Mouse (Mus musculus) megakaryocyte-erythroid progenitor cell, adult 5-6 weeks (primary cell): ENCODE data around the gene Nfatc2. TPM values are rescaled to one million over a fixed set of nuclear protein-coding genes. Genes with fewer than 3 reads are reported as not detected.

Source experiments
- ATAC-seq: replicated peaks from 2 replicates; pipeline ENCODE4 v1.8.0; 2016; ENCODE audit warnings: mild to moderate bottlenecking, inconsistent platforms; ENCODE audit not compliant: severe bottlenecking, poor library complexity, low FRiP score, low TSS enrichment
- total RNA-seq, 2 experiments: library from RNA; stranded (forward) in 1 of 2; stranded (reverse) in 1 of 2; fragments of 200-1000, 215-1000 nt in 1 of 2; fragments of >200 nt in 1 of 2; fragmentation: Nextera tagmentation in 1 of 2; gene quantifications; 2 replicates each; pipeline ENCODE4 v1.2.3; 2014 to 2017

The Nfatc2 gene
- total RNA-seq, 2 experiments from 2014 or later = 0.33 to 0.44 TPM

DNA sequence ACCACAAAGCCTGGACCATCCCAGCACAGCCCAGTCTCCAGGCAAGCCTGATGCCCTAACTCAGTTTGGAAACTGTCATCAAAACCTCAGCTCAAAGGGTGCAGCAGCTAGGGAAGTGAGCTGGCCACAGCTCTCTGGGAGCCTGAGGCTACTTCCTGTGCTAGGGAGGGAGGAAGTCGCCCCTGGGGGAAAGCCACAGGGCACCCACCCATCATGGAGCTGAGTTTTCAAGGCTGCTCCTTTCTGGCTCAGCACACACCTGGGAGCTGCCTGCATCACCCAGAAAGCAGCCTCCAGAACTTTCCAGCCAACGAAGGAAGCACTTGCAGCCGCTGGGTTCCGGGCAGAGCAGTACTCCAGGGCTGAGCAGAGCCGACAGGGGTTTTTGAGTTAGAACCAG is 18.4 kb downstream of the Nfatc2 start:
- ATAC-seq = no peak

DNA sequence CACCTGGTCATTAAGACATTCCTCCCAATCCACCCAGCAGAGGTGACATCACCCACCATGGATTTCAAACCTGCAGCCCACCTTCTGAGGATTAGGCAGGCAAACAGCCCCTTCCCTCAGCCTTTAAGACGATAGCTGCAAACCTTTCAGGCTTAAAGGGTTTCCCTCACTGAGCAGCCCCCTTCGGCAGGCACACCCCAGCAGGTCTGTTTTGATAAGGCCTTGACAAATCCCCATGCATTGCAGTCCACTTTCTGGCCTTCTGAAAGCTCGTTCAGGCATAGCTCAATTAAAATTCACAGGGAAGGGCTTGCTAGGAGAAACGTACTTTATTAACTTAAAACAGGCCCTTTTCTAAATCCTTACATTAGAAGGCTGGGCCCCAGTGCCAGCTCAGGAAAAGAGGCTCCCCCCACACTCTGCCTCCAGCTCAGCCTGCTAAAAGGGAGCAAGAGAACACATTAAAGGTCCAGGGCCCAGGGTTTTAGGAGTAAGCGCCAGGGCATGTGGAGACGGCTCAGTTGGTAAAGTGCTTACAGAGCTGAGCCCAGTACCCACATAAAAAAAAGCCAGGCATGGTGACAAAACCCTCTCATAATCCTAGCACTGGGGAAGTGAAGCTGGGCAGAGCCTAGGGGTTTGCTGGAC is 20.1 kb downstream of the Nfatc2 start:
- ATAC-seq = no peak

DNA sequence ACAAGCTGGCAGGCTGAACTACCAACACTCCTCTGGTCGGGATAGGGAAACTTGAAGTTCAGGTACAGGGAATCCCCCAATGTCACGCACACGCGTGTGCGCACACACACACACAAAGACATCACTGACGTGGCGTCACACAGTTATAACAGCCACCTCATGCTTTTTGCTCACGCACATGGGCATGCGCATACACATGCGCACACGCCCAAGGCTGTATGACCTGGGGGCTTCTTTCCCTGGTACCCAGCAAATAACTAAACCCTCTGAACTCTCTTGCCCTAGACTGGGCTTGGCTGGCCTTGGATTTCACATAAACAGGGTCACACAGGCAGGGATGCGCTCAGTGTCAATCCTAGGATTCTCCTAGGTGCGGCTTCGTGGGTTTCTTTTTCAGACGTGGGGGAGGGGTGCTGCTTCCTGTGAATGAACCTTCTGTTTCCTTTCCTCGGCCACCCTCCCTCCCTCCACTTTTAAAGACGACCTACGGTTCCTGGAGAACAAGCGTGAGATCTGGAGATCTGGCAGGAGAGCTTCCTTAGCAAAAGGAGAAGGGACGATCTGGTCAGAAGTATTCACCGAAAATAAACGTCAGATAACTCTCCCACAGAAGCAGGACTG is 21.1 kb downstream of the Nfatc2 start:
- no peak for ATAC-seq

DNA sequence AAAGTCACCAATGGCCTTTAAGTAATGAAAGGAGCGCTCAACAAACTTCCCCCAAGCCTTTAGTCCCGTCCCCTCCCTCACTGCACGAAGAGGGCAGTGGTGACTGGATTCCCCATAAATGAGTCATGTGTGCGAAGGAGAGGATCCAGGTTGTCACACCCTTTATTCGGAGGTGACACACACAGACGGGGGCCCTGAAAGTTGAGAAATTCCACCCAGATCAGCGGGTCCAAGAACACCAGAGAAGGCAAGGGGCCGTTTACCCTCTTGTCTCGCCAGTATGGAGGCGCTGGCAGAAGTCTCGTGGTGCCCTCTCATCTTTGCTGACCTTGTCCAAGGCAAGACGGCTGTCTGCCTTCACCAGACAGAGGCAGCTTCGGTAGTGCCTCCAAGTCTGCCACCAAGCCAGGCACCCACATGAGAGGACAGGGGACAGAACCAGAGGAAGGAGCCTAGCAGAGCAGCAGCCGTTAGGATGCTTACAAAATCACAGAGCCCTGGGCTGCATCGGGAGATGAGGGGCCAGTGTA is 21.8 kb downstream of the Nfatc2 start:
- ATAC-seq = no peak

DNA sequence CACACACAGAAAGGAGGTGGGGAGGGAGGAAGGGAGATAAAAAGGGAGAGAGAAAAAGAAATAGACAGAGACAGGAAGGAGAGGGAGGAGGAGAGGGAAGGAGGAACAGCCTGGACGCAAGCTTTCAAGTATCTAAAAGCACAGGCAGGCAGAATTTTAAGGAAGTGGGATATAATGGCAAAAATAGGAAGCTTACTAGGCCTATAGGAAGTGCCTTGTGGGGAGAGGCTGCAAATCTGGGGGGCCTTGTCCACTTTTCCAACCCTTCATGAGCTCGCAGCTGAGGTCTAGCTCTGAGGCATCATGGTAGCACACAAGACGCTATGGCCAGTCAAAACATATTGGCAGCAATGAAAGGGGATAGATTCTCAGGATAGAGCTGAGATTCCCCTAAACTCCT is 22.3 kb downstream of the Nfatc2 start:
- ATAC-seq = no peak

DNA sequence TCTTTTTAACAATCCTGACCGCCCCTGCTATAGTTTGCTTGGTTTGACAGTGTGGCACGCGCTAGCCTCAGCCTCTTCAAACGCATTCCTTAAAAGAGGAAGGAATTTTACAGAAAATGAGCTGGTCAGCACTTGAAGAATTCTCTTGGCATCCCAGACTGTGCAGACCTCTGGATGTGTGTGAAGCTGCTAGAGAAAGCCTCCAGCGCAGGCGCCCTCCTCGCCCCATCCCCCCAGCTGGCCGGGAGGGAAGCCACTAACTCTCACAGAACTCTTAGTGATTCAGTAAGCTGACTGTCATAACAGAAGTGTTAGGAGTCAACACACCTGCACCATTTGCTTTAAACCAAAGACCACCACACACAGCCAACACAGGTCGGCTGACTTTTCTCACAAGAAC is 23.3 kb downstream of the Nfatc2 start:
- no peak for ATAC-seq

DNA sequence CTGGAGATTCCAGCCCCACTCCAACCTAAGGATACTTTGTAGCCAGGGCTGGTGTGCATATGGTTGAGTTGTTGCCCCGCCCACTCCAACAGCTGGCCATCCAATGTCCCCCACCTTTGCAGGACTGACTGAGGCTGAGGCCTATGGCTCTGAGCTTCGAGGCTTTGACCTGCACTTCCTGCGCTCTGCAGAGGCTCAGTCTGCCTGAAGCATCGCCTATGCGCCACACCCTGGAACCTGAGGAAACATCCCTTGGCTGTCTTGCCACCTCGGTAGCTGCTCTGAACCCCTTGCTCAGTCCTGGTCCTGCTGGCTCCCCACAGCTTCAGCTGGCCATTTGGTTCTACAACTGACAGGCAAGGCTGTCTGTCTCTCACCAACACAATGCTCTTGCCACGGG is 24.1 kb downstream of the Nfatc2 start:
- ATAC-seq = no peak

DNA sequence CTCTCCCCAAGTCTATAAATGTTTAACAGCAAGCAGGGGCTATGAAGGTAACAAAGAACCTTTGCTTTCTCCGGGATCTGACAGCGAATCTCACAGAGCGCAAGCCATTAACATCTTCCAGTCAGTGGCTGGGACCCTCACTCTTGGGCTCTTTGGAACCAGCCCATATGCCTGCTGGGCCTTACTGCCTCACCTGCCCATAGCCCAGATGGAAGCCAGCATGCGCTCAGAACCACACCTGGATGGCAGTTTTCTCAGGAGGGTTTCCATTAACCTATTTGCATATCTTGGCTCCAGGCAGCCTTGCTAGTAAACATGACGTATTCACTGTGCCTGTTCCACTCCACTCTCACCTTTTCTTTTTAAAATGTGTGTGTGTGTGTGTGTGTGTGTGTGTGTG is 25.6 kb downstream of the Nfatc2 start:
- no peak for ATAC-seq

DNA sequence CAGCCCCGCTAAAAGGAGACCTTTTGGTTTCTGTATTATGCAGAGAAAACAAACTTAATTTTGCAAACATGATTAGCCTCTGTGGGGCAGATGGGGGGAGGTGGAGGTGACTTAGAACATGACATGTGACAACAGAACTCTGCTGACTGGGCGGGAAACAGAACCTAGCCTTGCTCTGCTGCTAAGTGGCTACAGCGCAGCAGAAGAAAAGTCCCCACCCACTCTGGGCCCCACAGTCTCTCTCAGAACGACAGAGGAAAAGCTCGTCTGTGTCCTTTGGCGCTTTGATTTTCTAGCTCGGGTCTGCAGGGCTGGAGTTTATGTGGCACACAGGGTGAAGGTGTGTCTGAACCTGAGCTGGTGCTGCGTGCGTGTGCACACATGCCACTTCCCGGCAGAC is 26.5 kb downstream of the Nfatc2 start:
- ATAC-seq = no peak

DNA sequence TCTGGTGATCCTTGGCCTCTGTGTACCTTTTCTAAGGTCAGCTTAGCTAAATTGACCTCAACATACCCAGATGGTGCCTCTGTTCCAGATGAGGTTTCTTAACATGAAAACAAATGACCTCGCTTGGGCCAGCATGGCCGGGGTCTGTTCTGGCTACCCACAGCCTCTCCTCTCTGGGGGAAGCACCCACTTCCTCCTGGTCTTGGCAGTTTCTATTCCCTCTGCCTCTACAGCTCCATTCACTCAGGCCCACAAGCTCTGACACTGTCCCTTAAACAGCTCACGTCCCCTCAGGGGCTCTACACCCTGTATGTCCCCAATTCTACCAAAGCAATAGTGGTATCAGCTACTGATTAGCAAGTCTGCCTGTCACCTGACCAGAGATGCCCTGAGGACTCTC is 27.6 kb downstream of the Nfatc2 start:
- no peak for ATAC-seq

DNA sequence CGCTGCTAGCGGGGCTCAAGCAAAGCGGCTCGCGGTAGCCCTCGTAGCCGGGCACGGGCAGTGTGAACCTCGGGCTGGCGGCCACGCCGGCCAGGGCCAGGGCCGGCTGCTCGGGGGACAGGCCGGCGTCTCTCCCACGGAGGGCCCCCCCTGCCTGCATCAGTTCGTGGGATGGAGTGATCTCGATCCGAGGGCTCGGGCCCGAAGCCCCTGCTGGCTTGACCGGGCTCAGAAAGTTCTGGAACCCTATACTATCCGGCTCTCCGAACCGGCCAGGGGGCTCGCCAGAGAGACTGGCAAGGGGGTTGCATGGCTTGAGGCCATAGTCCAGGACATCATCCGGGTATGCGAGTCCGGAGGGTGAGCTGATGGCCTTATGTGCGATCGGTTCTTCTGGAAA is 30.2 kb downstream of the Nfatc2 start:
- no peak for ATAC-seq

DNA sequence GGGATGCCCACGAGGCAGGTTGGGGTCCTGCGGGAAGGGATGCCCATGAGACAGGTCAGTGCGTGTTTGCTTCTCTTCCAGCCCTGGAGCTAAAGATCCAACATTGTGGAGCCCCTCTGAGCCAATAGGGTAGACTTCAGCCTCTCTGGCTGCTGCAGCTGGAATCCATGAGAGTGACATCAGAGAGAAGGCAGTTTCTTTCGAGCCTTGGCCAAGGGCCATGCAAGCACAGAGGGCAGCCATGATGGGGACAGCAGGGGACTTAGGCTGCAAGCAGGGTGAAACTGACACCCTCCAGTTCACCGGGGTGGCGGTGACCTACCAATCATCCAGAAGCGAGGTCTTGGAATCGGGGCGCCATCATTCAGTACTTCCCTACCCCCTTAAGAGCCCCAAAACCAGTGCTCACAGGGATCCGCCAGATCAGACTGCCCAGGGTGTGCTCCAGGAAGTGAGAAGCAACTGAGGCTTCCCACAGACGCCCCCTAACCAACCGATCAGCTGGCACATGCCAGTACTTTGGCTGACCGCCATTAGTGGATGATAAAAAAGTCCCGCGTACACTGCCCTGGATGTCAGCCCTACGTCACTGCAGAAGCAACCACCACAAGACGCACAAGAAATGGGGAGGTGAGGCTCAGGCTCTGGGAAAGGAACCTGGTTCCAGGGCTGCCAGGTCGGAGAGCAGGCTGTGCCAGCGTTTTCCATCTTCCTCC is 35.8 kb downstream of the Nfatc2 start:
- ATAC-seq = peak; percentile 35; the same call in 1 of the 2 replicates

DNA sequence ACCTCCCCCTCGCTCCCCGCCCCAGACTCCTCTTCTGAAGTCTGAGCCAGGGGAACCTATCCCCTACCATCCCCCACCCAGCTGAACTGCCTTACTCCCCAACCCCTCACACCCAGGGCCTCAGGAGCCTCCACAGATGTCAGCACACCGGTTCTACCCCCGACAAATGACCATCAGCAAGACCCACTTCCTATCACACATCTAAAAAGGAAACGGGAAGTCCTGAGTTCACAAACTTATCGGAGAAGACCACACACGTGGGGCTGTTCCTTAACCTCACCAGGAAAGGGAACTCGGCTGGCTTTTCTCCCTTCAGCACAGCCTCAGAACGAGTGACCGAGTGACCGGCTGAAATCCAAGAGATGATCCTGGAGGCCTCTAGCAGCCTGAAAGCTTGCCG is 38.3 kb downstream of the Nfatc2 start:
- ATAC-seq = no peak

DNA sequence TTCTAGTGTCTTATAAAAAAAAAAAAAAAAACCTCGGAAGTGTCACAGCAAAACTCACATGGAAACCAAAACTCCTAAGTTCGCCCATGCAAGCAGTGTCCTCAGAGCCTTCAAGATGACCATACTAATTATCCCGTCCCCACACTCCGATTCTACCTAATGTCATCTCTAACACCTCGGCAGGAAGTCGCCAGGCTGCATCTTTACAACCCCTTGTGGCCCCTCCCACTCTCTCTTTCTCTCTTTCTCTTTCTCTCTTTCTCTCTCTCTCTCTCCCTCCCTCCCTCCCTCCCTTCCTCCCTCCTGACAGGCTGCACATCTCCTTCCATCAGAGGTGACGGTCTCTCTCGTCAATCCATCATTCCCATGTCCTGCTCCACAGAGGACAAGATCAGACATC is 44.4 kb downstream of the Nfatc2 start:
- ATAC-seq = no peak

DNA sequence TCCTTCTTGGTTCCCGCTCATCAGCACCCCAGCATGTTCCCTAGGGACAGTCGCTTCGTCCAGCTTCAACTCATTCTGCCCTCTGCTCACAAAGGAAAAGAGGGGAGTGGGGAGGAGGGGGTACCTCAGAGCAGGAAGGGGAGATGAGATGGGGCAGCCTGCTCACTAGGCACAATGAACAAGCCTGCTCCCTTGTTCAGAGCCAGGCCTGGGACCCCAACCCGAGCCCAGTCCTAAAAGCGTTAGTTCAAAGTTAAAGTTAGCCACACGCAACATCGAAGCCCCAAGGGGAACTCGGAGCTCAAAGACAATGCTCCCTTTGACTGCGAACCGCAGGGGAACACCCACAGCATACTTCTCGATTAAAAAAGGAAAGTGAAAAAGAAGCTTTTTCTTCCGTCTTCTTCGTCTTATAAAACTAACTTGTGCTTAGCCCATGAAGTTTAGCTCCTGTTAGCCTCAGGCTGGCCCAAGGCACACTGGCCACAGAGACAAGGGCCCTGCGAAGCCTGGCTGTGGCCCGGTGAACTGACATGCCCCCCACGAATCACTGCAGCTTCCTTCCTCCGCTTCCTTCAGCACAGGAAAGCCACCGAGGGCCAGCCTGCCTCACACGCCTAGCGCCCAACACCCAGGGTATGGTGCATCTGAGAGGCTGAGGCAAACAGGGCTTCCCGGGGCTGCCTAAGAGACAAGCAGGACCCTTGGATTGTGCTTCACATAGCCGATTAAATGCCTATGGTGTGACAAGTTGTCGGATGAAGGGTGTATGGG is 45.4 kb downstream of the Nfatc2 start:
- peak; percentile 34; the same call in 1 of the 2 replicates for ATAC-seq

DNA sequence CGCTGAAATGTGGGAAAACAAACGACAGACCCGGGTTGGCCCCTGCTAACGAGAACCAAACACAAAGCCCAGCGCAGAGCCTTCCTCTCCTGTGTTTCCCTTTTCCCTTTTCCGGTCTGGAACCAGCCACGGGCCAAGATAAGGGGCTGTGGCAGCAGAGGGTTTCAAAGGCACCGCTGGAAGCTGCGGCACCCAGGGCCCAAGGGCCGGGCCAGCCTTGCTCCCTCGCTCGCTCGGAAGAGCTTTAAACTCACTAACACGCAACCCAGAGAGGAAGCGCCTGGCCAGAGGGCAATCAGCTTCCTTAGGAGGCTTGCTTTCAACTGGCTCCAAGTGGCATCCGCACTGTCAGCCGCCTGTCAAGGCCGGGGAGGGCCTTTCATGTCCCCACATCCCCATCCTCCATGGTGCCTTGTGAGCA is 47.9 kb downstream of the Nfatc2 start:
- no peak for ATAC-seq

DNA sequence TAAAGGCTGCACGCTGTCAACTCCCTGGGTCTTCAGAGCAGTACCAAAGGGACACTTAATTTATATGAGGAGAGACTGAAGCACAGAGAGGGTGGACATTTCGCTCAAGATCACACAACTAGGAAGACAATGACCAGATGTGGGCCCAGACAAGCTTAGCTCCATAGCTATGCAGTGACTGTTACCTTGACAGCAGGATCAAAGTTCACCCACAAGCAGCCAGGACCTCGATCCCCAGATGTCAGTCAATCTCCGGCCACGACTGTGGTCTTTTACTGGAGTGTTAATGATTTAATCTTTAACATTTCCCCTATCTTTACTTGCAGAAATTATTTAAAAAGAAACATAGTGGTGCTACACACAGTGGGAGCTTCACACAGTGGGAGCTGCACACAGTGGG is 49.1 kb downstream of the Nfatc2 start:
- no peak for ATAC-seq

DNA sequence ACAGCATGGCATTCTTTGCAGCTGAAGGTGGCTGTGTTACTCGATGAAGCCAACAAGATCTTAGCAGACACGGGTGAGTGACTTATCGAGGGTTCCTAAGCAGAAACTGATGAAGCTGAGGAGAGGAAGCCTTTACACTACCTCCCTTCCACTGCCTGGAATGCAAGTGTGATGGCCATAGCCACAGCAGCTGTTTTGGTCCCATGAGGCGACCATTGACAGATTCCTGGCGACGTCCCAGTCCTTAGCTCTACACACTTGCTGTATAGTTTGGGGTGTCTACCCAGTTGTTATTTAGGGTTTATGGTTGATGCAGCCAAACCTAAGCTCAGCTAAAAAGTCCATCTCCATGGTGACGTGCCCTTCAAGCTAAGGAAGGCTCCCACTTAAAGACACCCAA is 50.2 kb downstream of the Nfatc2 start:
- no peak for ATAC-seq

DNA sequence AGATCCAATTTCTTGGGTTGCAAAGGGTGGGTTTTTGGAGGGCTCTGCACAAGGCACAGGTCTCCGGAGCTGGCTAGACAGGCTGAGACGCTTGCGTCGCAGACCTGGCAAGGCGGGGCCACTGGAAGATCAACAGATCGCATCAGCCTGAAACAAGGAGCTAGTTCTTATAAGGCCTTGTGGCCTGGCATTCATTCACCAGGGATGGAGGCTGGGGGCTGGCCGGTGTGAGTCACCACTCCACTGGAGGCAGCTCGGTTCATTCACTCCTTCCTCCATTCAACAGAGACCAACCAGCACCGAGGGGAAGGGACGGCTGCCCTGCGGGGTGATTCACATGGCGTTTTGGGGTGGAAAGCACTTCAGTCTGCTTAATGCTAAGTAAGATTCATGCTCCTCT is 52.1 kb downstream of the Nfatc2 start:
- ATAC-seq = no peak

DNA sequence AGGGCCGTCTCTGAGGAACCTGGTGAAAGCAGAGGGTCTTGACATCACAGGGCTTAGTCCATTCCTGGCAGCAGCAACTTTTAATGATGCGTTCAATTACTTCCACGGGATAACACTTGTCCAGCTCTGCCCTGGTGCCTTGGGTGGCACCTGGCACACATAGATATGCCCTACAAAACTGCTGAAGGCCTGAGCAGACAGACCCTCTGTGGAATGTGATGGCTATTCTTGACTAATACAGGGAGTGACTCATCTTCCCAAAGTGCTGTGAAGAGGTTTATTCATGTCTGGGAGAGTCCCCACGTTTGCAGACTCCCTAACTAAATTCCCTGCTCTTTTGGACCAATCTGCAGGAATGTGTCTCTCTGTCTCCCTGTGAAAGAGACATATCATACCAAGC is 53.4 kb downstream of the Nfatc2 start:
- ATAC-seq = no peak
